Mouse (Mus musculus) testis, adult 2 months (tissue): Measurements from ENCODE around the gene Pde4d. TPM values are rescaled to one million over a fixed set of nuclear protein-coding genes. Genes with fewer than 3 reads are reported as not detected.

Source experiments
- H3K27ac ChIP-seq: fragments of 200-500 bp; 2 replicates; pipeline ENCODE4 v1.5.1; 2012; ENCODE audit warnings: low read depth, low read length; ENCODE audit not compliant: control insufficient read depth, insufficient read depth
- H3K27me3 ChIP-seq: fragments of 200-500 bp; 2 replicates; pipeline ENCODE4 v1.6.1; 2012; ENCODE audit warnings: mild to moderate bottlenecking, low read length, moderate library complexity; ENCODE audit not compliant: control insufficient read depth, insufficient read depth
- H3K36me3 ChIP-seq: fragments of 200-500 bp; 2 replicates; pipeline ENCODE4 v1.6.1; 2012; ENCODE audit warnings: mild to moderate bottlenecking, low read length; ENCODE audit not compliant: control insufficient read depth, insufficient read depth
- H3K4me1 ChIP-seq: fragments of 200-500 bp; 2 replicates; pipeline ENCODE4 v1.6.1; 2012; ENCODE audit warnings: low read length; ENCODE audit not compliant: control insufficient read depth, insufficient read depth
- H3K4me3 ChIP-seq: fragments of 200-500 bp; 2 replicates; pipeline ENCODE4 v1.5.1; 2012; ENCODE audit warnings: low read depth, mild to moderate bottlenecking, low read length, moderate library complexity, mixed read lengths; ENCODE audit not compliant: control insufficient read depth
- CTCF ChIP-seq: fragments of 200-500 bp; IDR thresholded peaks from 2 replicates; pipeline ENCODE4 v1.5.1; 2012; ENCODE audit warnings: low read depth, mild to moderate bottlenecking, inconsistent platforms, low read length, moderate library complexity; ENCODE audit not compliant: control insufficient read depth, insufficient read depth, insufficient replicate concordance
- POLR2A ChIP-seq: fragments of 200-500 bp; IDR thresholded peaks from 2 replicates; pipeline ENCODE4 v1.6.1; 2012; ENCODE audit warnings: low read depth, mild to moderate bottlenecking, inconsistent platforms, low read length, moderate library complexity; ENCODE audit not compliant: control insufficient read depth
- polyA plus RNA-seq: library from polyadenylated mRNA; depleted of rRNA; stranded (reverse); fragments of >200 nt; gene quantifications from 2 replicates; pipeline ENCODE4 v1.2.3, GENCODE M21; 2012

Pde4d gene
- polyA plus RNA-seq, 1 experiment: 2.1 TPM

GRCm38 (mm10) chr13:108861707-108862106 is 412.0 kb downstream of the Pde4d start:
- Histone ChIP-seq H3K27me3 (no peaks in the 10 kb centered on the region), H3K36me3 (no peaks in the 10 kb centered on the region), H3K4me3 (no peak overlapping the region), H3K4me1 (no peaks in the 10 kb centered on the region), H3K27ac (no peak overlapping the region)
- TF ChIP-seq POLR2A: no peak
- no peak for TF ChIP-seq CTCF

DNA sequence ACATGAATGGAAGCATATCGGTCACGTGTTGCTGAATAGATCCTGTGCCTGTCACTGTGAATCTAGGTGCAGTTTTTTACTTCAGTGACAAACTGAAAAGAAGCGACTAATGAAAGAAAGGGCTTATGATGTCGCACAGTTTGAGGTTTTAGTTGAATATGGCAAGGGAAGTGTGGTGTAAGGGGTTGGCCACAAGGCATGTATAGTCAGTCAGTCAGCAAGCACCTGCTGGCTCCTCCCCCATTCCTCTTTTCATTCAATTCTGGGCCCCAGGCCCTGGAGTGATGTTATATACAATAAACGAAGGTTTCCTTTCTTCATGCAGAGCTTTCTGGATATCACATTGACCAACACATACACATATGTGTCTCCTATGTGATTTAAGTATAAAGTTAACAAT is 412.4 kb downstream of the Pde4d start:
- no peaks in the 10 kb centered on the region for H3K36me3 ChIP-seq
- no peak overlapping the region for H3K27ac ChIP-seq
- H3K27me3 ChIP-seq: no peaks in the 10 kb centered on the region
- TF ChIP-seq POLR2A (no peak), CTCF (no peak)
- no peaks in the 10 kb centered on the region for H3K4me1 ChIP-seq
- H3K4me3 ChIP-seq: no peak overlapping the region

DNA sequence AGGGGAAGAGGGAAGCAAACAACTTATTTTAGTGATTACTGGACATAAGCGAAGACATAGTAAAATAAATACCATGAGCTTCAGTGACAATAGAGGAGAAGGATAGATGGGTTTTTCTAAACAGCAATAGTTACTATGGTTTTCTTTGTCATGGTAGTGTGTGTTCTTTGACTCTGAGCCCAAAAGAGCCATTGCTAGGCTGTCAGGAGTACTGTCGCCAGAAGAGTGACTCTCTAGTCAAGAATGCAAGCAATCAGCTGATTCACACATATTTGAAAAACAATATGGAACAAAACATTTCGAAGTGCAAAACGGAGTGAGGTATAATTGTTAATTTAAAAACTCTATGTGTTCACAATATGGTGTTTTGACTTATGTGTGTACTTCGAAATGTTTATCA is 450.4 kb downstream of the Pde4d start:
- no peak for TF ChIP-seq CTCF
- no peak for TF ChIP-seq POLR2A
- Histone ChIP-seq H3K4me3 (no peak overlapping the region), H3K27me3 (no peaks in the 10 kb centered on the region), H3K4me1 (no peaks in the 10 kb centered on the region), H3K27ac (no peak overlapping the region), H3K36me3 (no peaks in the 10 kb centered on the region)

DNA sequence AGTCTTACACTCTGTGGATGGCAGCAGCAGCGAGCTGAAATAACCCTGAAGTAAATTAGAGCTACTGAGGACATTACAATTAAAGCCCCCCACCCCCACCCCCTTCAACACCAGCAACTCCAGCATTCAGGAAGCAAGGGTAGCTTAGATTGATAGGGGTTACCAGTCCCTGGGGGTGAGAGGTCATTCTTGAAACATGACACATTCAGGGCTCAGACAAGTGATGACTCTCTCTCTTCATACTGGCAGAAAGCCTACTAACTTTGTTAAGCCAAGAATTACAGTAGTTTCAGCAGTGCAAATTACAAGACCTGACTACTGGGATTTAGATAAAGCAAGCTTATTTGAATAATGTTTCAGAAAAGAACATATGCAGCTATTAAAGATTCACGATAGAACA is 455.4 kb downstream of the Pde4d start:
- no peaks in the 10 kb centered on the region for H3K4me1 ChIP-seq
- no peak overlapping the region for H3K27ac ChIP-seq
- no peaks in the 10 kb centered on the region for H3K27me3 ChIP-seq
- TF ChIP-seq POLR2A (no peak), CTCF (no peak)
- H3K4me3 ChIP-seq: no peak overlapping the region
- H3K36me3 ChIP-seq: no peaks in the 10 kb centered on the region

DNA sequence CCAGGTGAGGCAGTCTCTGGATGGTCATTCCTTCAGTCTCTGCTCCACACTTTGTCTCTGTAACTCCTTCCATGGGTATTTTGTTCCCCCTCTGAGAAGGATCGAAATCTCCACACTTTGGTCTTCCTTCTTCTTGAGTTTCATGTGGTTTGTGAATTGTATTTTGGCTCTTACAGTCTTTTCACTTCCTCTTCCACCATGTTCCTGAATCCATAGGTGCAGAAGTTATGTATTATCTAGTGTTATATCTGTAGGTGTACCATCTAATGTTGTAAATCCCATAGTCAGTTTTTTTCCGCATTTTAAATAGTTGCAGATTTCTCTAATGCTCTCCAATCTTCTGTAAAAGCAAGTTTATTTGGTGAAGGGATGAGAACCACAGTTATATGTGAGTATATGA is 459.4 kb downstream of the Pde4d start:
- TF ChIP-seq POLR2A (no peak), CTCF (no peak)
- H3K27ac ChIP-seq: no peak overlapping the region
- no peaks in the 10 kb centered on the region for H3K36me3 ChIP-seq
- no peak overlapping the region for H3K4me3 ChIP-seq
- no peaks in the 10 kb centered on the region for H3K4me1 ChIP-seq
- H3K27me3 ChIP-seq: no peaks in the 10 kb centered on the region

- H3K27ac ChIP-seq: no peak overlapping the region
- H3K4me1 ChIP-seq: no peaks in the 10 kb centered on the region
- TF ChIP-seq CTCF (no peak), POLR2A (no peak)
- H3K36me3 ChIP-seq: no peaks in the 10 kb centered on the region
- H3K27me3 ChIP-seq: no peaks in the 10 kb centered on the region
- H3K4me3 ChIP-seq: no peak overlapping the region
Observed at GRCm38 (mm10) chr13:108914626-108915025, 464.9 kb downstream of the Pde4d start.

GRCm38 (mm10) chr13:108921146-108921545 is 471.4 kb downstream of the Pde4d start:
- Histone ChIP-seq H3K4me3 (no peak overlapping the region), H3K36me3 (no peaks in the 10 kb centered on the region), H3K27me3 (no peaks in the 10 kb centered on the region), H3K4me1 (no peaks in the 10 kb centered on the region), H3K27ac (no peak overlapping the region)
- TF ChIP-seq POLR2A (no peak), CTCF (no peak)

- H3K36me3 ChIP-seq: no peaks in the 10 kb centered on the region
- H3K27me3 ChIP-seq: no peaks in the 10 kb centered on the region
- H3K4me1 ChIP-seq: no peaks in the 10 kb centered on the region
- no peak overlapping the region for H3K27ac ChIP-seq
- H3K4me3 ChIP-seq: no peak overlapping the region
- TF ChIP-seq CTCF: no peak
- TF ChIP-seq POLR2A: no peak
Observed at GRCm38 (mm10) chr13:108934854-108935253, 485.1 kb downstream of the Pde4d start.
